Mouse (Mus musculus) hindbrain, embryonic 14.5 days (tissue): ENCODE data around the gene Gm21663. TPM values are rescaled to one million over a fixed set of nuclear protein-coding genes. Genes with fewer than 3 reads are reported as not detected.

Source experiments
- ATAC-seq: fragments of 200-750 bp; cut with Nextera tagmentation; 2 replicates; pipeline ENCODE4 v1.8.0; 2017; ENCODE audit warnings: moderate number of reproducible peaks, mild to moderate bottlenecking, moderate TSS enrichment, moderate library complexity; ENCODE audit not compliant: low FRiP score
- DNase-seq: peaks from one replicate; pipeline ENCODE4 v3.0.0-alpha.2; 2015; ENCODE audit warnings: low spot score
- H3K27ac ChIP-seq: fragments of 300-500 bp; sonication (generic); 2 replicates; pipeline ENCODE4 v1.5.1; 2014; ENCODE audit warnings: mild to moderate bottlenecking, moderate library complexity
- H3K27me3 ChIP-seq: fragments of 300-500 bp; sonication (generic); 2 replicates; pipeline ENCODE4 v1.6.1; 2014; ENCODE audit warnings: mild to moderate bottlenecking, low read length, mixed read lengths; ENCODE audit not compliant: control insufficient read depth, insufficient read depth
- H3K36me3 ChIP-seq: fragments of 300-500 bp; sonication (generic); replicated peaks from 2 replicates; pipeline ENCODE4 v1.6.1; 2014; ENCODE audit not compliant: control insufficient read depth, insufficient read depth
- H3K4me1 ChIP-seq: fragments of 300-500 bp; sonication (generic); replicated peaks from 2 replicates; pipeline ENCODE4 v1.6.1; 2014; ENCODE audit warnings: antibody characterized with exemption, low read length, mixed read lengths; ENCODE audit not compliant: control insufficient read depth, insufficient read depth
- H3K4me2 ChIP-seq: fragments of 300-500 bp; sonication (generic); replicated peaks from 2 replicates; pipeline ENCODE4 v1.6.1; 2014; ENCODE audit warnings: mild to moderate bottlenecking, moderate library complexity
- H3K4me3 ChIP-seq: fragments of 300-500 bp; sonication (generic); replicated peaks from 2 replicates; pipeline ENCODE4 v1.5.1; 2014; ENCODE audit warnings: mild to moderate bottlenecking, low read length
- H3K9ac ChIP-seq: fragments of 300-500 bp; sonication (generic); 2 replicates; pipeline ENCODE4 v1.6.1; 2014
- H3K9me3 ChIP-seq: fragments of 300-500 bp; sonication (generic); 2 replicates; pipeline ENCODE4 v1.6.1; 2016; ENCODE audit warnings: low read length; ENCODE audit not compliant: control insufficient read depth
- WGBS: fragments of 180-500 bp; shearing (Covaris S2); extraction: QIAGEN DNeasy Blood & Tissue Kit; methylation state at CpG from one replicate; pipeline ENCODE4 v1.1.7; 2014; 5-methylcytosine and 5-hydroxymethylcytosine counted together
- polyA plus RNA-seq: library from polyadenylated mRNA; unstranded; fragments of >200 nt; fragmentation: Nextera tagmentation; extraction: Ambion mirVana; gene quantifications from 2 replicates; pipeline ENCODE4 v1.2.1, GENCODE M21; 2014

Gene Gm21663
- polyA plus RNA-seq, 1 experiment from 2014 or later: not detected

DNA sequence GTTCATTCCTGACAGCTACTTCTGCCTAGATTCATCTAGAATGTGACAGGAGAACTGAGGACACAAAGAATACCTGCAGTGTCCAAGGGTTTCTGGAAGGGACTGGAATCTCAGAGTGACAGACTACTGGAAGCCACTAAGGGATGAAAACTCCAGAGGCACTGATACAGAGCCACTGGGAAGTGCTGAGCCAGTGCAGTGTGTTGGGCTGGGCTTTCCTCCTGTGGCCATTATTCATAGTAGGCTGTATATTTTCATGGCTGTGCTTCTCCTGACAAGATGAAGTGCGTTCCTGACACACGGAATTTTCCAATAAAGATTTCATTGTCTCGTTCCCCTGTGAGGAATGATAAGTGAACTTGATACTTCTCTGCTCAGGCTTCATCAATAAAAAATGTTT is 55.5 kb downstream of the Gm21663 start:
- Histone ChIP-seq H3K27ac (no peak overlapping the region), H3K9me3 (peaks cover 4% of the 10 kb centered on the region; the same call in 1 of the 2 replicates), H3K9ac (no peak overlapping the region), H3K4me3 (no peak overlapping the region), H3K4me1 (no peaks in the 10 kb centered on the region), H3K27me3 (no peaks in the 10 kb centered on the region), H3K4me2 (no peak overlapping the region), H3K36me3 (no peaks in the 10 kb centered on the region)
- no peak for DNase-seq
- ATAC-seq: no peak
- WGBS: 68% methylated on average over 3 of the region's 3 CpGs

Other genes starting within 250 kb of the Gm21663 start
- gene Xrcc2, start 236.6 kb downstream of the Gm21663 start, polyA plus RNA-seq: 3.7 and 5.2 TPM in 2 replicates
- 37.8 and 39.5 TPM in 2 replicates for gene Actr3b, start 182.4 kb downstream of the Gm21663 start, polyA plus RNA-seq
- 0.10 and 0.32 TPM in 2 replicates for gene Gm21671, start 12.0 kb upstream of the Gm21663 start, polyA plus RNA-seq
- gene Gm21680, start 30.3 kb upstream of the Gm21663 start, polyA plus RNA-seq: 0.22 and 0.31 TPM in 2 replicates
- gene Gm21698, start 46.3 kb upstream of the Gm21663 start, polyA plus RNA-seq: 0.41 TPM in 1 of 2 replicates, not detected in the other
- 0.29 and 0.37 TPM in 2 replicates for gene Gm1979, start 62.4 kb upstream of the Gm21663 start, polyA plus RNA-seq
- 0.12 TPM in 1 of 2 replicates, not detected in the other for gene Gm5862, start 80.5 kb upstream of the Gm21663 start, polyA plus RNA-seq
- 0.20 and 0.29 TPM in 2 replicates for gene Speer4a, start 97.2 kb upstream of the Gm21663 start, polyA plus RNA-seq
- 0.10 and 0.20 TPM in 2 replicates for gene Gm7347, start 116.2 kb upstream of the Gm21663 start, polyA plus RNA-seq
- not detected in 2 replicates for gene Gm10471, start 146.9 kb upstream of the Gm21663 start, polyA plus RNA-seq
- 0.12 and 0.17 TPM in 2 replicates for gene 5031410I06Rik, start 163.0 kb upstream of the Gm21663 start, polyA plus RNA-seq
- gene Gm10220, start 179.0 kb upstream of the Gm21663 start, polyA plus RNA-seq: not detected in 2 replicates